Mouse (Mus musculus): ENCODE measurements at regions not wholly inside any gene's neighbourhood (a gene's known extent, or its start where the extent isn't known, plus 50 kb on each side); places are given as distances from the start of the nearest gene placed in this dataset.

GRCm38 (mm10) chr2:128312659-128313581 is 187.1 kb downstream of the Bcl2l11 start:
- Histone ChIP-seq H3K4me1 (replicated peaks; ENCODE audit: insufficient read depth, low read length) (0 out of 2 replicates have a peak, but pooled peaks cover 5% of the 10 kb centered on the region), H3K4me3 (replicated peaks; ENCODE audit: low read depth, low read length) (no peak overlapping the region), H3K9me3 (replicated peaks; ENCODE audit: low read length) (no peaks in the 10 kb centered on the region), H3K36me3 (ENCODE audit: insufficient read depth, low read length) (no peaks in the 10 kb centered on the region), H3K27me3 (ENCODE audit: insufficient read depth, low read length) (no peaks in the 10 kb centered on the region), H3K9ac (ENCODE audit: low read depth, low read length) (no peak overlapping the region), H3K27ac (no peak overlapping the region), H3K4me2 (ENCODE audit: low read length) (peak overlapping the region; percentile 43)
- WGBS, result 53% methylated on average over 12 of the region's 12 CpGs
- no peak for TF ChIP-seq CTCF (IDR thresholded peaks at IDR 0.05; ENCODE audit: low read depth)
- ATAC-seq (replicated peaks; ENCODE audit: low FRiP score, low read depth) (no peak), DNase-seq (ENCODE audit: low spot score) (no peak)

DNA sequence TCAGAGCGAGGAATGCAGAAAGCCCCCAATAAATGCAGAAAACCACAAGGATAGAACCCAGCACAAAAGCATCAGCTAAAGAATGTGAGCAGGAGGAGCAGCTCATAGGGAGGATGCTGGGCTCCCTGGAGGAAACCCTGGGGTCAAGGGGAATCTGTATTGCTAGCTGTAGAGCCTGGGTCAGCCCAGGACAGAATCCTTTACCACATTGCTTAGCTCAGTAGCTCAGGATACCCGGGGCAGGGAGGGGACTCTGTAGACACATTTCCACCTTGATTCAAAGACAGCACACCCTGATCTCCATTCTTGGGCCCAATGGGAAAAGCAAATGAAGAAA is 187.7 kb downstream of the Bcl2l11 start:
- Histone ChIP-seq H3K27ac (no peak overlapping the region), H3K4me1 (replicated peaks; ENCODE audit: insufficient read depth, low read length) (0 out of 2 replicates have a peak, but pooled peaks cover 8% of the 10 kb centered on the region), H3K4me3 (replicated peaks; ENCODE audit: low read depth, low read length) (no peak overlapping the region), H3K4me2 (ENCODE audit: low read length) (no peak overlapping the region), H3K36me3 (ENCODE audit: insufficient read depth, low read length) (no peaks in the 10 kb centered on the region), H3K9me3 (replicated peaks; ENCODE audit: low read length) (no peaks in the 10 kb centered on the region), H3K27me3 (ENCODE audit: insufficient read depth, low read length) (no peaks in the 10 kb centered on the region), H3K9ac (ENCODE audit: low read depth, low read length) (no peak overlapping the region)
- DNase-seq (ENCODE audit: low spot score) (peak; percentile 31), ATAC-seq (replicated peaks; ENCODE audit: low FRiP score, low read depth) (no peak)
- 42% methylated on average over 2 of the region's 2 CpGs for WGBS
- TF ChIP-seq CTCF (IDR thresholded peaks at IDR 0.05; ENCODE audit: low read depth), result no peak

DNA sequence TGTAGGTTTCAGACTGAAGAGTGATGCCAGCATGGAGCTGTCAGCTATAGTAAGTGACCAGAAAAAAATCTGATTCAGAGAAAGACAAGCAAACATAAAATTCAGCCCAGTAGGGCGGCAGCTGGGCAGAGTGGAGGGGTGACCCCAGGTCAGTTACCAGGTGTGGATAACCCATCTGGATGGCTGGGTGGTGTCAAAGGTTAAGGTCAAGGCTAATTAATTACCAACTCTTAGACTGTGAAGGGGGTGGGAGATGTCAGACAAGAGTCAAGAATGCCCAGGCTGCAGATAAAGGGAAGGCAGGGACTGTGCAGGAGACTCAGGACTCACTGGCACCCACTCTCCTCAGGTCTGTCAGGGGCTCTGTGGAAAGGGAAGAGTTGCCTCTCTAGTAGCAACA is 188.1 kb downstream of the Bcl2l11 start:
- Histone ChIP-seq H3K9ac (ENCODE audit: low read depth, low read length) (no peak overlapping the region), H3K27me3 (ENCODE audit: insufficient read depth, low read length) (no peaks in the 10 kb centered on the region), H3K4me3 (replicated peaks; ENCODE audit: low read depth, low read length) (no peak overlapping the region), H3K4me1 (replicated peaks; ENCODE audit: insufficient read depth, low read length) (0 out of 2 replicates have a peak, but pooled peaks cover 8% of the 10 kb centered on the region), H3K27ac (no peak overlapping the region), H3K4me2 (ENCODE audit: low read length) (no peak overlapping the region), H3K36me3 (ENCODE audit: insufficient read depth, low read length) (no peaks in the 10 kb centered on the region), H3K9me3 (replicated peaks; ENCODE audit: low read length) (no peaks in the 10 kb centered on the region)
- DNase-seq (ENCODE audit: low spot score) (no peak), ATAC-seq (replicated peaks; ENCODE audit: low FRiP score, low read depth) (peak; percentile 59; the same call in 1 of the 2 replicates)
- no peak for TF ChIP-seq CTCF (IDR thresholded peaks at IDR 0.05; ENCODE audit: low read depth)
- WGBS, result 56% methylated on average over 1 of the region's 1 CpGs

GRCm38 (mm10) chr2:128316516-128316915 is 190.7 kb downstream of the Bcl2l11 start:
- WGBS, result 88% methylated on average over 2 of the region's 2 CpGs
- H3K9ac ChIP-seq (ENCODE audit: low read depth, low read length), result no peak overlapping the region
- TF ChIP-seq CTCF (IDR thresholded peaks at IDR 0.05; ENCODE audit: low read depth), result no peak

GRCm38 (mm10) chr2:128318266-128318665 is 192.4 kb downstream of the Bcl2l11 start:
- Histone ChIP-seq H3K9me3 (replicated peaks; ENCODE audit: low read length) (no peaks in the 10 kb centered on the region), H3K27ac (no peak overlapping the region), H3K4me3 (replicated peaks; ENCODE audit: low read depth, low read length) (no peak overlapping the region), H3K9ac (ENCODE audit: low read depth, low read length) (no peak overlapping the region), H3K27me3 (ENCODE audit: insufficient read depth, low read length) (no peaks in the 10 kb centered on the region), H3K36me3 (ENCODE audit: insufficient read depth, low read length) (no peaks in the 10 kb centered on the region), H3K4me1 (replicated peaks; ENCODE audit: insufficient read depth, low read length) (0 out of 2 replicates have a peak, but pooled peaks cover 8% of the 10 kb centered on the region), H3K4me2 (ENCODE audit: low read length) (no peak overlapping the region)
- no peak for TF ChIP-seq CTCF (IDR thresholded peaks at IDR 0.05; ENCODE audit: low read depth)
- no peak for ATAC-seq (replicated peaks; ENCODE audit: low FRiP score, low read depth)
- 65% methylated on average over 4 of the region's 4 CpGs for WGBS
- DNase-seq (ENCODE audit: low spot score), result no peak

More at GRCm38 (mm10) chr2:128316516-128316915, 190.7 kb downstream of the Bcl2l11 start:
- ATAC-seq (replicated peaks; ENCODE audit: low FRiP score, low read depth) (no peak), DNase-seq (ENCODE audit: low spot score) (no peak)
- H3K36me3 ChIP-seq (ENCODE audit: insufficient read depth, low read length), result no peaks in the 10 kb centered on the region
- H3K27ac ChIP-seq, result no peak overlapping the region
- no peaks in the 10 kb centered on the region for H3K27me3 ChIP-seq (ENCODE audit: insufficient read depth, low read length)
- H3K9me3 ChIP-seq (replicated peaks; ENCODE audit: low read length), result no peaks in the 10 kb centered on the region
- H3K4me1 ChIP-seq (replicated peaks; ENCODE audit: insufficient read depth, low read length), result 0 out of 2 replicates have a peak, but pooled peaks cover 8% of the 10 kb centered on the region
- H3K4me2 ChIP-seq (ENCODE audit: low read length), result no peak overlapping the region
- H3K4me3 ChIP-seq (replicated peaks; ENCODE audit: low read depth, low read length), result no peak overlapping the region

DNA sequence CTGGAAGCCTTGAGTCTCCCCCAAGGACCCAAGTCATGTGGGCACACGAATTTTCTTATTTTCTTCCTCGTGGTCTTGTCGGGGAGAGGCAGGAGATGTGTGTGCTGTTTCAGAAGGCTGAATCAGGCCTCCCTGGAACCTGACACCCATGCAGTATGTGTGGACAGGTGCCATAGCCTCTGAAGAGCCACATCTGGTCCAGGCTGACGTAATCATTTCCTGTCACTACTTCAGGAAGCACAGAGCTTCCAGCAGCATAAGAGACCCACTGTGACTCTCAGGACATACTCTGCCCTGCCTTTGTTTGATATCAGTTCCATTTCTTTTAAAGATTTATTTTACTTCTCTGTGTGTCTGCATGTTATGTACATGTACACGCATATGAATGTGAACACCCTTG is 193.1 kb downstream of the Bcl2l11 start:
- TF ChIP-seq CTCF (IDR thresholded peaks at IDR 0.05; ENCODE audit: low read depth), result no peak
- ATAC-seq (replicated peaks; ENCODE audit: low FRiP score, low read depth) (peak; percentile 61; the same call in 1 of the 2 replicates), DNase-seq (ENCODE audit: low spot score) (peak; percentile 67)
- no peaks in the 10 kb centered on the region for H3K36me3 ChIP-seq (ENCODE audit: insufficient read depth, low read length)
- 28% methylated on average over 5 of the region's 5 CpGs for WGBS
- no peak overlapping the region for H3K4me3 ChIP-seq (replicated peaks; ENCODE audit: low read depth, low read length)
- no peaks in the 10 kb centered on the region for H3K27me3 ChIP-seq (ENCODE audit: insufficient read depth, low read length)
- H3K9me3 ChIP-seq (replicated peaks; ENCODE audit: low read length), result no peaks in the 10 kb centered on the region
- no peak overlapping the region for H3K27ac ChIP-seq
- no peak overlapping the region for H3K9ac ChIP-seq (ENCODE audit: low read depth, low read length)
- no peak overlapping the region for H3K4me2 ChIP-seq (ENCODE audit: low read length)
- 0 out of 2 replicates have a peak, but pooled peaks cover 7% of the 10 kb centered on the region for H3K4me1 ChIP-seq (replicated peaks; ENCODE audit: insufficient read depth, low read length)

Data from kidney, postnatal 0 days (tissue).